Mouse (Mus musculus) forebrain, embryonic 14.5 days (tissue): ENCODE results near the gene Arhgap11a. TPM values are rescaled to one million over a fixed set of nuclear protein-coding genes. Genes with fewer than 3 reads are reported as not detected.

Experiments used
- polyA plus RNA-seq: library from polyadenylated mRNA; unstranded; fragments of >200 nt; fragmentation: Nextera tagmentation; extraction: Ambion mirVana; gene quantifications from 2 replicates; pipeline ENCODE4 v1.2.1, GENCODE M21; 2014

Arhgap11a gene
- polyA plus RNA-seq, 1 experiment from 2014 or later = 5.9 TPM

Other genes with a start within 250 kb of the Arhgap11a start
- gene Grem1, start 90.0 kb downstream of the Arhgap11a start, polyA plus RNA-seq = 0.32 and 0.48 TPM in 2 replicates
- 224 and 229 TPM in 2 replicates for gene Scg5, start 19.5 kb downstream of the Arhgap11a start, polyA plus RNA-seq
- 2.9 and 3.0 TPM in 2 replicates for gene Gjd2, start 165.0 kb upstream of the Arhgap11a start, polyA plus RNA-seq
- 0.43 and 0.57 TPM in 2 replicates for gene Actc1, start 204.9 kb upstream of the Arhgap11a start, polyA plus RNA-seq